ENCODE assay signal across 12 mouse cellular contexts in genomic region chr6:48411193-48412092, GRCm38 (mm10). TPM values are rescaled to one million over a fixed set of nuclear protein-coding genes. Genes with fewer than 3 reads are reported as not detected.
DNase-seq lines count a peak whose midpoint lies in the region; ATAC-seq lines count a peak whose summit lies in the region.
"Had no signal": no experiment of that assay in that cellular context is flagged by ENCODE, and none has a peak within 500 bp of the region (broad histone marks: within the 10 kb centered on the region; RNA-seq: fewer than 3 reads in every experiment).

No protein-coding gene starts in this region.

- ATAC-seq in cerebellum, adult (ENCODE audit: insufficient number of reproducible peaks, low FRiP score, low TSS enrichment), result peak; percentile 28
- no peak for ATAC-seq in liver, embryonic 11.5 days (replicated peaks; ENCODE audit: low FRiP score)
- ATAC-seq in liver, embryonic 12.5 days, result no peak
- peak; percentile 75; the same call in 1 of the 2 replicates for ATAC-seq in heart, embryonic 16.5 days (replicated peaks; ENCODE audit: extremely low read depth, insufficient read depth, low FRiP score)
- ATAC-seq: midbrain, embryonic 15.5 days had no signal

- no peak overlapping the region for H3K4me2 ChIP-seq in liver, embryonic 11.5 days
- H3K4me2 ChIP-seq in liver, embryonic 12.5 days, result no peak overlapping the region
- H3K4me2 ChIP-seq in heart, embryonic 16.5 days (ENCODE audit: low read depth, low read length), result no peak overlapping the region
- H3K4me2 ChIP-seq: embryonic facial prominence, embryonic 13.5 days; midbrain, embryonic 15.5 days had no signal

- H3K27me3 ChIP-seq in liver, embryonic 11.5 days (replicated peaks; ENCODE audit: control insufficient read depth, insufficient read depth, low read length), result no peaks in the 10 kb centered on the region
- no peaks in the 10 kb centered on the region for H3K27me3 ChIP-seq in liver, embryonic 12.5 days (replicated peaks)
- no peaks in the 10 kb centered on the region for H3K27me3 ChIP-seq in heart, embryonic 16.5 days (ENCODE audit: control insufficient read depth, insufficient read depth, low read length)
- H3K27me3 ChIP-seq: embryonic facial prominence, embryonic 13.5 days; midbrain, embryonic 15.5 days had no signal

- H3K27ac ChIP-seq in liver, embryonic 11.5 days (ENCODE audit: low read depth, low read length), result no peak overlapping the region
- no peak overlapping the region for H3K27ac ChIP-seq in liver, embryonic 12.5 days
- peak overlapping the region; percentile 54 for H3K27ac ChIP-seq in heart, embryonic 16.5 days (ENCODE audit: low read length)
- H3K27ac ChIP-seq: embryonic facial prominence, embryonic 13.5 days; midbrain, embryonic 15.5 days had no signal

- no peaks in the 10 kb centered on the region for H3K9me3 ChIP-seq in liver, embryonic 11.5 days (ENCODE audit: control insufficient read depth, low read length)
- no peaks in the 10 kb centered on the region for H3K9me3 ChIP-seq in liver, embryonic 12.5 days (replicated peaks)
- H3K9me3 ChIP-seq in heart, embryonic 16.5 days (replicated peaks; ENCODE audit: control insufficient read depth, low read length), result no peaks in the 10 kb centered on the region
- H3K9me3 ChIP-seq: embryonic facial prominence, embryonic 13.5 days; midbrain, embryonic 15.5 days had no signal

- no peak overlapping the region for H3K4me3 ChIP-seq in liver, embryonic 11.5 days (ENCODE audit: low read depth, low read length)
- H3K4me3 ChIP-seq in liver, embryonic 12.5 days, result no peak overlapping the region
- H3K4me3 ChIP-seq in heart, embryonic 16.5 days (ENCODE audit: low read length), result no peak overlapping the region
- H3K4me3 ChIP-seq: embryonic facial prominence, embryonic 13.5 days; midbrain, embryonic 15.5 days had no signal

- H3K4me1 ChIP-seq in liver, embryonic 11.5 days (replicated peaks; ENCODE audit: control insufficient read depth, insufficient read depth, low read length), result no peaks in the 10 kb centered on the region
- no peaks in the 10 kb centered on the region for H3K4me1 ChIP-seq in liver, embryonic 12.5 days
- peaks cover 9% of the 10 kb centered on the region for H3K4me1 ChIP-seq in heart, embryonic 16.5 days (ENCODE audit: control insufficient read depth, insufficient read depth, low read length)
- H3K4me1 ChIP-seq: embryonic facial prominence, embryonic 13.5 days; midbrain, embryonic 15.5 days had no signal

- 86% methylated on average over 6 of the region's 6 CpGs for WGBS in liver, embryonic 11.5 days
- 75% methylated on average over 6 of the region's 6 CpGs for WGBS in liver, embryonic 12.5 days (ENCODE audit: insufficient replicate concordance)
- 63% methylated on average over 6 of the region's 6 CpGs for WGBS in heart, embryonic 16.5 days

- H3K9ac ChIP-seq in liver, embryonic 11.5 days (ENCODE audit: low read depth, low read length), result no peak overlapping the region
- no peak overlapping the region for H3K9ac ChIP-seq in liver, embryonic 12.5 days
- H3K9ac ChIP-seq in heart, embryonic 16.5 days (ENCODE audit: low read length), result peak overlapping the region; percentile 22; the same call in 1 of the 2 replicates
- H3K9ac ChIP-seq: embryonic facial prominence, embryonic 13.5 days; midbrain, embryonic 15.5 days had no signal

- H3K36me3 ChIP-seq in liver, embryonic 11.5 days (ENCODE audit: control insufficient read depth, insufficient read depth, low read length), result peaks cover 24% of the 10 kb centered on the region; the same call in 1 of the 2 replicates
- peaks cover 80% of the 10 kb centered on the region for H3K36me3 ChIP-seq in liver, embryonic 12.5 days
- H3K36me3 ChIP-seq in heart, embryonic 16.5 days (ENCODE audit: control insufficient read depth, insufficient read depth), result peaks cover 86% of the 10 kb centered on the region

- no peak for DNase-seq in cerebellum, adult 8-10 months
- peak; percentile 20 for DNase-seq in liver, embryonic 11.5 days (ENCODE audit: low spot score)
- peak; percentile 72 for DNase-seq in skeletal muscle tissue, adult 2 months (ENCODE audit: low read depth, low spot score)
- DNase-seq in spleen, adult 18-20 months, result no peak
- DNase-seq in thymus, postnatal 14 days, result no peak
- DNase-seq: left cerebral cortex, postnatal 4 days; lung, postnatal 14 days had no signal

RNA-seq across cellular contexts. Expression of gene Krba1, which starts 16.1 kb away (rescaled TPM):
- polyA plus RNA-seq in liver, embryonic 11.5 days (2014; fragmentation: Nextera tagmentation; extraction: Ambion mirVana), result 7.8 and 10.1 TPM in 2 replicates
- polyA plus RNA-seq in liver, embryonic 12.5 days (2016; fragmentation: Nextera tagmentation; extraction: Ambion mirVana), result 3.9 and 4.1 TPM in 2 replicates
- polyA plus RNA-seq in heart, embryonic 16.5 days (2015; fragmentation: Nextera tagmentation; extraction: Ambion mirVana), result 17.6 and 18.6 TPM in 2 replicates

RNA-seq across cellular contexts. Expression of gene Zfp467, which starts 34.2 kb away (rescaled TPM):
- 5.3 and 6.9 TPM in 2 replicates for polyA plus RNA-seq in liver, embryonic 11.5 days (2014; fragmentation: Nextera tagmentation; extraction: Ambion mirVana)
- 2.9 and 3.9 TPM in 2 replicates for polyA plus RNA-seq in liver, embryonic 12.5 days (2016; fragmentation: Nextera tagmentation; extraction: Ambion mirVana)
- 20.3 and 22.1 TPM in 2 replicates for polyA plus RNA-seq in heart, embryonic 16.5 days (2015; fragmentation: Nextera tagmentation; extraction: Ambion mirVana)

RNA-seq across cellular contexts. Expression of gene Sspo, which starts 36.6 kb away (rescaled TPM):
- 0.05 and 0.16 TPM in 2 replicates for polyA plus RNA-seq in liver, embryonic 11.5 days (2014; fragmentation: Nextera tagmentation; extraction: Ambion mirVana)
- polyA plus RNA-seq in liver, embryonic 12.5 days (2016; fragmentation: Nextera tagmentation; extraction: Ambion mirVana), result 0.04 TPM in 1 of 2 replicates, not detected in the other
- polyA plus RNA-seq in heart, embryonic 16.5 days (2015; fragmentation: Nextera tagmentation; extraction: Ambion mirVana), result 0.42 and 0.43 TPM in 2 replicates

Comparison
In these comparisons a context has a peak if more than half of its experiments do, and no peak if none do; other contexts are left out.
1. ATAC-seq: peak in cerebellum, adult (single experiment) and heart, embryonic 16.5 days (single experiment); none in liver, embryonic 11.5 days (single experiment) and liver, embryonic 12.5 days (single experiment).
2. DNase-seq: peak in liver, embryonic 11.5 days (single experiment) and skeletal muscle tissue, adult 2 months (single experiment); none in cerebellum, adult 8-10 months (single experiment), spleen, adult 18-20 months (0 of 2) and thymus, postnatal 14 days (single experiment).